Mouse (Mus musculus): ENCODE data around the gene Vps9d1.
"Not testable (repeated sequence)": the region's sequence is repeated elsewhere in the genome, so short reads cannot be mapped to it uniquely, and the experiment has no call there.

Vps9d1 gene

GRCm38 (mm10) chr8:123212321-123213117, 41.6 kb downstream of the Vps9d1 start, which contains the start of the genes Chmp1a and Spata33:
Gene Chmp1a, minus strand, starts transcription at chr8:123212763.
Gene Spata33, plus strand, starts transcription at chr8:123212832.
- peak; percentile 85 to 86 for DNase-seq

GRCm38 (mm10) chr8:123211876-123212275, 42.3 kb downstream of the Vps9d1 start:
- no peak for DNase-seq

- DNase-seq = no peak
Measured at GRCm38 (mm10) chr8:123203571-123203970, 50.6 kb downstream of the Vps9d1 start.

- DNase-seq = peak; percentile 39 to 59
Measured at GRCm38 (mm10) chr8:123202288-123202687, 51.9 kb downstream of the Vps9d1 start.

- DNase-seq = no peak
Measured at GRCm38 (mm10) chr8:123199864-123200263, 54.3 kb downstream of the Vps9d1 start.

GRCm38 (mm10) chr8:123197016-123197415, 57.1 kb downstream of the Vps9d1 start:
- DNase-seq = not testable (repeated sequence)

- no peak for DNase-seq
Measured at GRCm38 (mm10) chr8:123193771-123194170, 60.4 kb downstream of the Vps9d1 start.

Measured in thymus, postnatal 36 days (tissue).